Mouse (Mus musculus) limb, embryonic 11.5 days (tissue): ENCODE measurements around the gene Sema4d. TPM values are rescaled to one million over a fixed set of nuclear protein-coding genes. Genes with fewer than 3 reads are reported as not detected.

Source experiments
- ATAC-seq: fragments of 200-750 bp; cut with Nextera tagmentation; 2 replicates; pipeline ENCODE4 v1.8.0; 2017; ENCODE audit warnings: low read depth; ENCODE audit not compliant: insufficient number of reproducible peaks, low FRiP score, low TSS enrichment
- DNase-seq: peaks from one replicate; pipeline ENCODE4 v3.0.0-alpha.2; 2015; ENCODE audit warnings: low spot score
- H3K27ac ChIP-seq: fragments of 300-500 bp; sonication (generic); replicated peaks from 2 replicates; pipeline ENCODE4 v1.5.1; 2014; ENCODE audit warnings: low read depth, mild to moderate bottlenecking, low read length
- H3K27me3 ChIP-seq: fragments of 300-500 bp; sonication (generic); 2 replicates; pipeline ENCODE4 v1.6.1; 2014; ENCODE audit warnings: mild to moderate bottlenecking, low read length, mixed read lengths; ENCODE audit not compliant: control insufficient read depth, insufficient read depth
- H3K36me3 ChIP-seq: fragments of 300-500 bp; sonication (generic); 2 replicates; pipeline ENCODE4 v1.6.1; 2014; ENCODE audit warnings: mild to moderate bottlenecking, low read length, moderate library complexity, mixed read lengths; ENCODE audit not compliant: control insufficient read depth, insufficient read depth
- H3K4me1 ChIP-seq: fragments of 300-500 bp; sonication (generic); 2 replicates; pipeline ENCODE4 v1.6.1; 2014; ENCODE audit warnings: low read length, mixed read lengths; ENCODE audit not compliant: control insufficient read depth, insufficient read depth
- H3K4me2 ChIP-seq: fragments of 300-500 bp; sonication (generic); 2 replicates; pipeline ENCODE4 v1.6.1; 2014; ENCODE audit warnings: low read depth, mild to moderate bottlenecking, moderate library complexity; ENCODE audit not compliant: severe bottlenecking
- H3K4me3 ChIP-seq: fragments of 300-500 bp; sonication (generic); 2 replicates; pipeline ENCODE4 v1.5.1; 2014; ENCODE audit warnings: low read depth, low read length
- H3K9ac ChIP-seq: fragments of 300-500 bp; sonication (generic); 2 replicates; pipeline ENCODE4 v1.6.1; 2014; ENCODE audit warnings: mild to moderate bottlenecking, low read length
- H3K9me3 ChIP-seq: fragments of 300-500 bp; sonication (generic); 2 replicates; pipeline ENCODE4 v1.6.1; 2016; ENCODE audit warnings: low read length; ENCODE audit not compliant: control insufficient read depth
- WGBS: fragments of 180-500 bp; shearing (Covaris S2); extraction: QIAGEN DNeasy Blood & Tissue Kit; methylation state at CpG from one replicate; pipeline ENCODE4 v1.1.7; 2014; 5-methylcytosine and 5-hydroxymethylcytosine counted together
- polyA plus RNA-seq: library from polyadenylated mRNA; unstranded; fragments of >200 nt; fragmentation: Nextera tagmentation; extraction: Ambion mirVana; gene quantifications from 2 replicates; pipeline ENCODE4 v1.2.1, GENCODE M21; 2014

Sema4d gene
- polyA plus RNA-seq, 1 experiment from 2014 or later: 5.3 TPM

DNA sequence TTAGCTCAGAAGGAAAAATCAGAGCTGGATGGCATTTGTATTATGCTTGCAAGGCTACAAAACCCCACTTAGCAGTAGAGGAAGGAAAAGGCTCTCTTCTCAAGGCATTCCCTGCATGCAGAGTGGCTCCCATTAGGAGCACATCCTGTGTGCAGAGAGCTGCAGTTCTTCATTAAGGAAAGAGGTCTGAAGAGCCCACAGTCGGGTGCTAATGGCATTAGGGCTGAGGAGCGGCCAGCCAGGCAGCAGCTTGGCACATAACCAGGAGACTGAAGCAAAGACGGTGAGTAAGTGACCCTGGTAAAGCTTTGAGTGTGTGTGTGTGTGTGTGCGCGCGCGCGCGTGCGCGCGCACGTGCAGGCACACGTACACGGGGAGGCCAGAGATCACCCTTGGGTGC, 12.7 kb upstream of the Sema4d start:
- Histone ChIP-seq H3K27ac (no peak overlapping the region), H3K4me1 (0 out of 2 replicates have a peak, but pooled peaks cover 3% of the 10 kb centered on the region), H3K9me3 (no peaks in the 10 kb centered on the region), H3K4me3 (no peak overlapping the region), H3K9ac (no peak overlapping the region), H3K27me3 (no peaks in the 10 kb centered on the region), H3K4me2 (no peak overlapping the region), H3K36me3 (no peaks in the 10 kb centered on the region)
- whole genome bisulfite sequencing: 84% methylated on average over 15 of the region's 15 CpGs
- DNase-seq (no peak), ATAC-seq (no peak)

DNA sequence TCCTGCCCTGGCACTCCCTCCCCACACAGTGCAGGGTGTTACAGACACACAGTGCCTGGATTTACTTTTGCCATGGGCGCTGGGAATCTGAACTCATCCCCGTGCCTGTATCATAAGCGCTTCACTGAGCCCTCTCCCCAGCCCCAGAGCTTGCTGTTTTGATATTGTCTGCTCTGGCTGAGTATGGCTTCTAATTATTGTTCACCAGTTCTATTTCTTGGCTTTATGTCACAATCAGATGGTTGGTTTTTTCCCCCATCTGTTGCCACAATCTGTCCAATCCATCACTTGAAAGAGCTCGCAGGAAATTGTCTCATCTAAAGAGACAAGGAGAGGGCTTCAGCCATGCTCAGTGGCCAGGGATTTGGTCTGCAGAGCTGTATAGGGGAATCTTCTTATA, 12.1 kb upstream of the Sema4d start:
- Histone ChIP-seq H3K9ac (no peak overlapping the region), H3K9me3 (no peaks in the 10 kb centered on the region), H3K36me3 (no peaks in the 10 kb centered on the region), H3K4me3 (no peak overlapping the region), H3K4me2 (no peak overlapping the region), H3K27ac (no peak overlapping the region), H3K27me3 (no peaks in the 10 kb centered on the region), H3K4me1 (0 out of 2 replicates have a peak, but pooled peaks cover 3% of the 10 kb centered on the region)
- ATAC-seq: no peak
- 69% methylated on average over 4 of the region's 4 CpGs for WGBS
- DNase-seq: no peak

DNA sequence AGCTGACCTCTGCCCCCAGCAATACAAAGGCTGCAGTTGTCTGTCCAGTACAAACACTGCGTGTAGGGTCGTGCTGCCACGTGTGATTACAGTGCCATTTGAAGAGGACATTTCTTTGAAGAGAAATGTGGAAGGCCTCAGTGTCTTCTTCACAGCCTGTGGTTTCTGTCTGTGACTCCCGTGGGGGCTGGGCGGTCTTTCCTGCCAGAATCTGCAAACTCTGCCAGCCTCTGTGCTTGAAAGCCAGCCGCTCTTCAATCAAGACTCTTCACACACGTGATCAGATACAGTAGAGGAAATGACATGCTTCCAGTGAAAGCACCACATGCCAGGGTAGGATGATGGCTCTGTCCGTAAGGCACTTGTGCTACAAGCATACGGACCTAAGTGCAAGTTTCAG, 7.4 kb upstream of the Sema4d start:
- DNase-seq (no peak), ATAC-seq (no peak)
- no peaks in the 10 kb centered on the region for H3K27me3 ChIP-seq
- whole genome bisulfite sequencing: 80% methylated on average over 9 of the region's 9 CpGs
- no peak overlapping the region for H3K4me2 ChIP-seq
- no peak overlapping the region for H3K9ac ChIP-seq
- no peak overlapping the region for H3K27ac ChIP-seq
- H3K4me3 ChIP-seq: no peak overlapping the region
- no peaks in the 10 kb centered on the region for H3K4me1 ChIP-seq
- H3K9me3 ChIP-seq: no peaks in the 10 kb centered on the region
- no peaks in the 10 kb centered on the region for H3K36me3 ChIP-seq

DNA sequence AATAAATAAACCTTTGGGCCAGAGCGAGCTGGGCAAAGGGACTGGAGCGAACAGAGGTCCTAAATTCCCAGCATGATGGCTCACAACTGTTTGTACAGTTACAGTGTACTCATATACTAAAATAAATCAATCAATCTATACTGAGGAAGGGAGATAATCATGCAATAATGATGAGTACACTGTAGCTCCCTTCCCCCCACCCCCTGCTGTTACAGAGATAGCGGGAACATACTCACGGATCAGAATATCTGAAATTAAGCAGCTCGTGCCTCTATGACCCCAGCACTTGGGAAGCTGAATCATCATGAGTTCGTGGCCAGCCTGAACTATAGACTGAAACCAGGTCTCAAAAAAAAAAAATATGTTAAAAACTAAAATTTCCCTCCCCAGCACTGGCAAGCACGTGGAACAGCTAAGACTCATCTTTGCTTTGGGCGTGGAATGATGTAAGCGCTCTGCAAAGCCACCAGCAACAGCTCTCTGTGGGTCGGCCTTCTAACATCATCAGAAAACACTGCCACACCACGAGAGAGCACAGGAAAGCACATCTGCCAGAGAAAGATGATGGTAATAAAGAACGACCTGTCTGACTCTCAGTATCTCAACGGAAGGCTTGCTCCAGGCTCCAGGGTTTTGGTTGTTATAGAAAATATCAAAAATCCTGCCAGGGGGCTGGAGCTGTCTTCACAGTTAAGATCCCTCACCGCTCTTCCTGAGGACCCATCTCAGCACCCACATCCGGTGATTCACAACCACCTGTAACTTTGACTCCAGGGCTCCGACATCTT, 6.4 kb upstream of the Sema4d start:
- ATAC-seq (no peak), DNase-seq (no peak)
- H3K4me3 ChIP-seq: no peak overlapping the region
- no peaks in the 10 kb centered on the region for H3K4me1 ChIP-seq
- H3K4me2 ChIP-seq: no peak overlapping the region
- no peak overlapping the region for H3K9ac ChIP-seq
- H3K9me3 ChIP-seq: no peaks in the 10 kb centered on the region
- no peak overlapping the region for H3K27ac ChIP-seq
- no peaks in the 10 kb centered on the region for H3K36me3 ChIP-seq
- 88% methylated on average over 16 of the region's 16 CpGs for WGBS
- no peaks in the 10 kb centered on the region for H3K27me3 ChIP-seq

DNA sequence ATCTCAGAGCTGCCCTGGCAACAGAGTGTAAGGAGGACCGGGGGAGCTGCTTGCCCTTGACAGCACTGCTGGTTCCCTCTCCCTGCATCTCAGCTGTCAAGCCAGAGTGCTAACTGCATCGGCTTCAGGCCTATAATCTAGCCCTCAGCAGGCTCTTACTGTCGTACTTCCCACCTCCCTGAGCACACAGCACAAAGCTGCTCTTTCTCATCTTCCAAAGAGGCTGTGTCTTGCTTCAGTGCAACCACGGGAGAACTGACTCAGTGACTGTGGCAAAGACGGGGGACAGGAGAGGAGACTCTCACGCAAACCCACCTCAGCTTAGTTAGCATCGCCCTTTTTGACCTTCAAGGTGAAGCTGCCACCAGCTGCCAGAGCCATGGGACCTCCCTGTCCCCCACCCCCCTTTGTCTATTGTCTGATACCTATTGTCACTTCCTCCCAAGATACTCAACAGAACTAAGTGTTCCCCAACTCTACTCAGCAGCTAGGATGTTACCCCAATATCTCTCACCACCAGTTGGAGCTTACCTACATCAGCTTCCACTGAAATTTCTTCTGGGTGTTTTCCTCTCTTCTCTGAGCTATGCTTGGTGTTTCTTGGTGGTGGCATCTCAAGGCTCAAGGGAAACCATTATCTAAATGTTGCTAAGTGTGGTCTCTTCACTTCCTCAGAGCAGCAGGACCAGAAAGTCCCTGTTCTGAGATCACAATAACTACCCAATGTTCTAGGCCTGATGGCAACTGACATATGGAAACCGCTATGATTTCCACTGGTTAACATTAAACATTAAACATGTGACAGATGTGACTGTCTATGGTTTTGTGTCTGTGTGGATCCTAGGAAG, 4.6 kb upstream of the Sema4d start:
- WGBS: 63% methylated on average over 8 of the region's 8 CpGs
- no peaks in the 10 kb centered on the region for H3K4me1 ChIP-seq
- no peak overlapping the region for H3K4me3 ChIP-seq
- no peaks in the 10 kb centered on the region for H3K27me3 ChIP-seq
- H3K27ac ChIP-seq: no peak overlapping the region
- DNase-seq (no peak), ATAC-seq (no peak)
- no peaks in the 10 kb centered on the region for H3K36me3 ChIP-seq
- no peak overlapping the region for H3K4me2 ChIP-seq
- no peaks in the 10 kb centered on the region for H3K9me3 ChIP-seq
- no peak overlapping the region for H3K9ac ChIP-seq

DNA sequence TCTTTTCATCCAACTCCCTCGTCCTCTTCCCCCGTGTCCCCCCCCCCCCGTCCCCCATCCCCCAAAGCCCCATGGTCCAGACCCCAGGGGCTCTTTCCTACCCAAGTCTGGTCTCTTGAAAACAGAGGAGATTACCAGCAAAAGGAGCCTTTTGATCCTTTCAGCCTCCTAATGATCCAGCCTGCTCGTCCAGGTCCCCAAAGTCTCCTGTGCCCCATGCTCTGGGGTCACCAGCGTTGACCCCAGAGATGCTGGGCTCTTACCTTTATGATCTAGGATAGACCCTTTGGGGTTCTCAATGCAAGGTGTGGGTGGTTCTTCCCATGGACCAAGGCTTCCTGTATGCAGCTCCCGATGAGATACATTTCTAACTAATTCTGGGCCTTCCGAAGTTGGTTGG, 401 bp upstream of the Sema4d start:
- Histone ChIP-seq H3K36me3 (no peaks in the 10 kb centered on the region), H3K9ac (no peak overlapping the region), H3K4me2 (peak overlapping the region; percentile 99), H3K9me3 (no peaks in the 10 kb centered on the region), H3K4me1 (peaks cover 8% of the 10 kb centered on the region; the same call in 1 of the 2 replicates), H3K27ac (no peak overlapping the region), H3K4me3 (peak overlapping the region; percentile 80), H3K27me3 (peaks cover 18% of the 10 kb centered on the region)
- WGBS: 35% methylated on average over 6 of the region's 7 CpGs
- ATAC-seq: no peak
- no peak for DNase-seq

DNA sequence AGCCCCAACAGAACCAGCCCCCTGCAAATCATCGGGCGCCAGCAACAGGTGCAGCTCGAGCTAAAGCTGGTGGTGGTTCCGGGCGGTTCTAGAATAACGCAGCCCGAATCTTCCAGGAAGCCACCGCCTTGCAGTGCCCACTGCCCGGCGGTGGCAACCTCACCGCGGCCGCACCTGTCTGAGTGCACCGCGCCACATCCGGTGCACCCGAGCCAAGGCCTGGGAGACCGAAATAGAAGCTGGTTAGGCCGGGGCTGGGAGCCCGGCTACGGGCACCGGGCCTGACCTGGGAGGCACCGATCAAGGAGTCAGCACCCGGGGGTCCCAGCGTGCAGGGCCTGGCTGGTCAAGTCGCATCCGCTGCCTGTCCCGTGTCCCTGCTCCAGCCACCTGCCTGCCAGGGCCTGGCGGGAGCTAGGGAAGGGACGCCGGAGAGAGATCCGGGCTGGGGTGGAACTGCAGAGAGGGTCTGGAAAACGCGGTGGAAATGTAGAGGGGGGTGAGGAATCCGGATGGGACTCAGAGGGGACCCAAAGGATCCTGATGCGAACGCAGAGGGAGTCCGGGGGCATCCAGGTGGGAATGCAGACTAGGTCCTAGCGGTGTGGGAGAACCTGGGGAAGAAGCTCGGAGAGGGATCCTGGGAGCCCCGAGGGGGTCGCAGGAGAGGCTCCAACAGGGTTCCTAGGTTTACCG, 670 bp downstream of the Sema4d start:
- Histone ChIP-seq H3K27ac (no peak overlapping the region), H3K9ac (peak overlapping the region; percentile 75), H3K4me2 (peak overlapping the region; percentile 99), H3K36me3 (no peaks in the 10 kb centered on the region), H3K4me3 (peak overlapping the region; percentile 80), H3K27me3 (peaks cover 18% of the 10 kb centered on the region), H3K9me3 (no peaks in the 10 kb centered on the region), H3K4me1 (peaks cover 8% of the 10 kb centered on the region; the same call in 1 of the 2 replicates)
- 3% methylated on average over 40 of the region's 43 CpGs for WGBS
- ATAC-seq (peak; percentile 45; the same call in 1 of the 2 replicates), DNase-seq (peak; percentile 64)

DNA sequence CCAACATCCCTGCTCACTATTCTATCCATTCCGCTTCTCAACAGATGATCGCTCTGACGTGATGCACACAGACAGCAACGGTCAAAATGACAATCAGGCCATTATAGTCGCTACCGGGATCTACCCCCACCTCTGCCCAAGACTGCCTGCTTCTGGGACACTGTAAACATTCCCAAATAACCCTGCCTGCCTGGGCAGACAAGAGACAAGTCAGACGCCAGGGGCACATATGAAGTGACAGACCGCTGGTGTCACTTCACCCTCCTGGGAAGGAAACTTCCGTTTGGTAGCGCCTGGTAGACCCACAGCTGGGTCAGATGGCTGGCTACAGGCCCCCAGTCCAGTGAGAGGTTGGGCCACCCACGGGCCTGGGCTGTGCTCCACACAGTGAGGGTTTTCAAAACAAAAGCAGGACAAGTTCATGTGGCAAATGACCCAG, 1.4 kb downstream of the Sema4d start:
- H3K4me3 ChIP-seq: no peak overlapping the region; the same call in 1 of the 2 replicates
- peaks cover 8% of the 10 kb centered on the region; the same call in 1 of the 2 replicates for H3K4me1 ChIP-seq
- H3K27ac ChIP-seq: no peak overlapping the region
- no peak overlapping the region for H3K9ac ChIP-seq
- peak overlapping the region; percentile 99 for H3K4me2 ChIP-seq
- peaks cover 18% of the 10 kb centered on the region for H3K27me3 ChIP-seq
- WGBS: 42% methylated on average over 11 of the region's 11 CpGs
- H3K36me3 ChIP-seq: no peaks in the 10 kb centered on the region
- DNase-seq (no peak), ATAC-seq (no peak)
- no peaks in the 10 kb centered on the region for H3K9me3 ChIP-seq
